9 mouse cellular contexts compared by ENCODE assay signal in the genomic region with DNA sequence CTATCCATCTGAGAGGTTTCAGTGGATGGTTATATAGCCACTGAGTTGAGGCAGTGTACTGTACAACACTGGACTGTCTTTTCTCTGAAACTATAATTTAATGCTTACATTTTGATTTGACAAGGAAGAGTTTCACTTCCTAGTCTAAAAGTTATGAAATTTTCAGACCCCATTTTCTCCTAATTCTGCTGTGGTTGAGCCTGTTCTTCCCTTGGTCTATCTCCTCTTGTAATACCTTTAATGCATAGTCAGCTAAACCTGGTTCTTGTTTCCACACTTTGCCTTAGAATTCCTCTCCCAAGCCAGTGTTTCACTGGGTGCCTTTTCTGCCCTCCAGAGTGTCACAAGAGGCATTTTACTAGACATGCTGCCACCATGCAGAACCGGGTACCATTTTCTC.
"Had no signal": no experiment of that assay in that cellular context is flagged by ENCODE, and none has a peak within 500 bp of the region (broad histone marks: within the 10 kb centered on the region; RNA-seq: fewer than 3 reads in every experiment).

No protein-coding gene starts in this region.

- ATAC-seq: midbrain, embryonic 15.5 days had no signal

- DNase-seq: lung, adult 18-20 months; lung, embryonic 14.5 days; lung, postnatal 10 days; lung, postnatal 36 days; right cerebral cortex, postnatal 14 days; thymus, adult 2 months; thymus, postnatal 25 days; thymus, postnatal 4 days had no signal
